15 mouse cellular contexts compared by ENCODE assay signal in genomic region chr2:171453241-171453640, GRCm38 (mm10).
DNase-seq lines count a peak whose midpoint lies in the region; ATAC-seq and TF ChIP-seq lines count a peak whose summit lies in the region.
"Had no signal": no experiment of that assay in that cellular context is flagged by ENCODE, and none has a peak within 500 bp of the region (broad histone marks: within the 10 kb centered on the region; RNA-seq: fewer than 3 reads in every experiment).

No protein-coding gene starts in this region.

- ATAC-seq in forebrain, embryonic 12.5 days (ENCODE audit: low FRiP score): peak; percentile 20; the same call in 1 of the 2 replicates
- ATAC-seq in forebrain, postnatal 0 days: peak; percentile 71
- ATAC-seq in liver, embryonic 11.5 days (replicated peaks; ENCODE audit: low FRiP score): no peak

- peaks cover 7% of the 10 kb centered on the region; the same call in 1 of the 2 replicates for H3K4me1 ChIP-seq in forebrain, embryonic 12.5 days
- H3K4me1 ChIP-seq in forebrain, embryonic 10.5 days: no peaks in the 10 kb centered on the region
- no peaks in the 10 kb centered on the region for H3K4me1 ChIP-seq in forebrain, postnatal 0 days (ENCODE audit: insufficient read depth)
- H3K4me1 ChIP-seq in liver, embryonic 11.5 days (replicated peaks; ENCODE audit: control insufficient read depth, insufficient read depth, low read length): no peaks in the 10 kb centered on the region
- H3K4me1 ChIP-seq: embryonic facial prominence, embryonic 12.5 days; heart, embryonic 15.5 days had no signal

- H3K27me3 ChIP-seq in forebrain, embryonic 12.5 days: no peaks in the 10 kb centered on the region
- H3K27me3 ChIP-seq in forebrain, embryonic 10.5 days (ENCODE audit: poor library complexity, severe bottlenecking): no peaks in the 10 kb centered on the region
- no peaks in the 10 kb centered on the region for H3K27me3 ChIP-seq in forebrain, postnatal 0 days (ENCODE audit: insufficient read depth, low read length)
- H3K27me3 ChIP-seq in liver, embryonic 11.5 days (replicated peaks; ENCODE audit: control insufficient read depth, insufficient read depth, low read length): no peaks in the 10 kb centered on the region
- H3K27me3 ChIP-seq: embryonic facial prominence, embryonic 12.5 days; heart, embryonic 15.5 days had no signal

- no peak overlapping the region for H3K4me2 ChIP-seq in forebrain, embryonic 12.5 days
- no peak overlapping the region for H3K4me2 ChIP-seq in forebrain, postnatal 0 days (ENCODE audit: low read depth)
- no peak overlapping the region for H3K4me2 ChIP-seq in liver, embryonic 11.5 days
- H3K4me2 ChIP-seq: embryonic facial prominence, embryonic 12.5 days; heart, embryonic 15.5 days; lung, embryonic 14.5 days had no signal

- no peaks in the 10 kb centered on the region for H3K36me3 ChIP-seq in forebrain, embryonic 12.5 days (replicated peaks)
- H3K36me3 ChIP-seq in forebrain, embryonic 10.5 days (replicated peaks): no peaks in the 10 kb centered on the region
- H3K36me3 ChIP-seq in forebrain, postnatal 0 days (ENCODE audit: insufficient read depth): no peaks in the 10 kb centered on the region
- H3K36me3 ChIP-seq in liver, embryonic 11.5 days (ENCODE audit: control insufficient read depth, insufficient read depth, low read length): no peaks in the 10 kb centered on the region
- H3K36me3 ChIP-seq: embryonic facial prominence, embryonic 12.5 days; heart, embryonic 15.5 days had no signal

- WGBS in forebrain, embryonic 12.5 days: 55% methylated on average over 9 of the region's 9 CpGs
- WGBS in forebrain, embryonic 10.5 days: 76% methylated on average over 9 of the region's 9 CpGs
- WGBS in forebrain, postnatal 0 days: 30% methylated on average over 9 of the region's 9 CpGs
- 79% methylated on average over 9 of the region's 9 CpGs for WGBS in liver, embryonic 11.5 days

- H3K27ac ChIP-seq in forebrain, embryonic 12.5 days: 0 out of 2 replicates have a peak overlapping the region, but pooled peaks have one; percentile 33
- H3K27ac ChIP-seq in forebrain, embryonic 10.5 days: no peak overlapping the region
- no peak overlapping the region for H3K27ac ChIP-seq in forebrain, postnatal 0 days (ENCODE audit: low read depth, low read length)
- no peak overlapping the region for H3K27ac ChIP-seq in liver, embryonic 11.5 days (ENCODE audit: low read depth, low read length)
- H3K27ac ChIP-seq: embryonic facial prominence, embryonic 12.5 days; heart, embryonic 15.5 days; stomach, postnatal 0 days had no signal

- no peak overlapping the region for H3K4me3 ChIP-seq in forebrain, embryonic 12.5 days (replicated peaks)
- H3K4me3 ChIP-seq in forebrain, embryonic 10.5 days: no peak overlapping the region
- no peak overlapping the region for H3K4me3 ChIP-seq in forebrain, postnatal 0 days (ENCODE audit: low read depth, low read length)
- no peak overlapping the region for H3K4me3 ChIP-seq in liver, embryonic 11.5 days (ENCODE audit: low read depth, low read length)
- H3K4me3 ChIP-seq: embryonic facial prominence, embryonic 12.5 days; heart, embryonic 15.5 days; myocyte had no signal

- H3K9ac ChIP-seq in forebrain, embryonic 12.5 days: no peak overlapping the region
- no peak overlapping the region for H3K9ac ChIP-seq in forebrain, postnatal 0 days
- no peak overlapping the region for H3K9ac ChIP-seq in liver, embryonic 11.5 days (ENCODE audit: low read depth, low read length)
- H3K9ac ChIP-seq: embryonic facial prominence, embryonic 12.5 days; heart, embryonic 15.5 days; lung, embryonic 14.5 days had no signal

- DNase-seq in forebrain, embryonic 10.5 days (ENCODE audit: extremely low spot score, low spot score): no peak
- peak; percentile 4 to 50 for DNase-seq in layer of hippocampus, postnatal 14 days (ENCODE audit: low spot score in 2 of 2)
- no peak for DNase-seq in layer of hippocampus, adult 9-10 months (ENCODE audit: low spot score)
- peak; percentile 14 for DNase-seq in MN1 (ENCODE audit: low spot score)
- peak; percentile 62 for DNase-seq in forebrain, postnatal 0 days
- no peak for DNase-seq in ovary, postnatal 10 days (ENCODE audit: low spot score)
- no peak for DNase-seq in liver, embryonic 11.5 days (ENCODE audit: low spot score)
- DNase-seq: cerebellum, postnatal 36 days; lung, embryonic 14.5 days; thymus, postnatal 4 days had no signal

- TF ChIP-seq CTCF in forebrain, postnatal 0 days (IDR thresholded peaks at IDR 0.05; ENCODE audit: low read depth): no peak

- H3K9me3 ChIP-seq in forebrain, embryonic 12.5 days: 0 out of 2 replicates have a peak, but pooled peaks cover 2% of the 10 kb centered on the region
- H3K9me3 ChIP-seq in forebrain, embryonic 10.5 days: peaks cover 4% of the 10 kb centered on the region; the same call in 1 of the 2 replicates
- no peaks in the 10 kb centered on the region for H3K9me3 ChIP-seq in forebrain, postnatal 0 days (ENCODE audit: low read length)
- H3K9me3 ChIP-seq in liver, embryonic 11.5 days (ENCODE audit: control insufficient read depth, low read length): 0 out of 2 replicates have a peak, but pooled peaks cover 2% of the 10 kb centered on the region
- H3K9me3 ChIP-seq: embryonic facial prominence, embryonic 12.5 days; heart, embryonic 15.5 days had no signal

Comparison
In these comparisons a context has a peak if more than half of its experiments do, and no peak if none do; other contexts are left out.
1. DNase-seq: peak in layer of hippocampus, postnatal 14 days (2 of 2), MN1 (single experiment) and forebrain, postnatal 0 days (single experiment); none in forebrain, embryonic 10.5 days (single experiment), layer of hippocampus, adult 9-10 months (single experiment), ovary, postnatal 10 days (single experiment) and liver, embryonic 11.5 days (single experiment).